Mouse (Mus musculus) cortical plate, adult 2 months (tissue): ENCODE results near the gene Mettl21e. TPM values are rescaled to one million over a fixed set of nuclear protein-coding genes. Genes with fewer than 3 reads are reported as not detected.

ENCODE experiments used
- H3K27ac ChIP-seq: fragments of 200-500 bp; 2 replicates; pipeline ENCODE4 v1.5.1; 2012; ENCODE audit warnings: low read length, control low read depth, inconsistent platforms; ENCODE audit not compliant: insufficient read depth
- H3K4me1 ChIP-seq: fragments of 200-500 bp; 2 replicates; pipeline ENCODE4 v1.6.1; 2011; ENCODE audit warnings: low read length; ENCODE audit not compliant: control insufficient read depth, insufficient read depth
- H3K4me3 ChIP-seq: fragments of 200-500 bp; 2 replicates; pipeline ENCODE4 v1.5.1; 2011; ENCODE audit warnings: mild to moderate bottlenecking, low read length, control low read depth; ENCODE audit not compliant: insufficient read depth
- CTCF ChIP-seq: fragments of 200-500 bp; IDR thresholded peaks from 2 replicates; pipeline ENCODE4 v1.5.1; 2011; ENCODE audit warnings: mild to moderate bottlenecking, control low read depth, low read length; ENCODE audit not compliant: insufficient read depth; ENCODE audit errors: extremely low read depth
- POLR2A ChIP-seq: fragments of 200-500 bp; IDR thresholded peaks from 2 replicates; pipeline ENCODE4 v1.6.1; 2011; ENCODE audit warnings: mild to moderate bottlenecking, low read length, control low read depth; ENCODE audit not compliant: insufficient read depth; ENCODE audit errors: extremely low read depth
- polyA plus RNA-seq: library from polyadenylated mRNA; depleted of rRNA; stranded (reverse); fragments of >200 nt; gene quantifications from 2 replicates; pipeline ENCODE4 v1.2.3, GENCODE M21; 2012

Gene Mettl21e
- polyA plus RNA-seq, 1 experiment, result not detected

DNA sequence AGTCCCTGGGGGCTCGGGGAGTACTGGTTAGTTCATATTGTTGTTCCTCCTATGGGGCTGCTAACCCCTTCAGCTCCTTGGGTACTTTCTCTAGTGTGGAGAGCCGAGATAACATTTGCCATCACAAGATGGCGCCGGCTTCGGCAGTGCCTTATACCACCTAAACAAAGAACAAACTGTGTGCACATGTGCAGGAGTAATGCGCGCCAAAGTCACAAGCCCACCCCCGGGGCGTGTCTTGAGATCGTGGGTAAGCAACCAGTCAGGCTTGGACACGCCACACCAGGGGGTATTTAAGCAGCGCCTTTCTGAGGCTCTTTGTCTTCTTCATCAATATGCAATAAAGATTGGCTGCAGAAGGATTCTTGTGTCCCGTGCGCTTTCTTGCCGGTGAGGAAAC lies 15.9 kb downstream of the Mettl21e start:
- TF ChIP-seq POLR2A (no peak), CTCF (no peak)

GRCm38 (mm10) chr1:44198273-44199171 lies 20.2 kb downstream of the Mettl21e start:
- no peak for TF ChIP-seq CTCF
- TF ChIP-seq POLR2A, result no peak
- peak overlapping the region; percentile 30 for H3K4me3 ChIP-seq
- no peak overlapping the region for H3K27ac ChIP-seq
- H3K4me1 ChIP-seq, result peaks cover 1% of the 10 kb centered on the region; the same call in 1 of the 2 replicates

More for the DNA sequence above, 15.9 kb downstream of the Mettl21e start:
- no peak overlapping the region for H3K27ac ChIP-seq
- no peak overlapping the region for H3K4me3 ChIP-seq
- peaks cover 1% of the 10 kb centered on the region; the same call in 1 of the 2 replicates for H3K4me1 ChIP-seq

DNA sequence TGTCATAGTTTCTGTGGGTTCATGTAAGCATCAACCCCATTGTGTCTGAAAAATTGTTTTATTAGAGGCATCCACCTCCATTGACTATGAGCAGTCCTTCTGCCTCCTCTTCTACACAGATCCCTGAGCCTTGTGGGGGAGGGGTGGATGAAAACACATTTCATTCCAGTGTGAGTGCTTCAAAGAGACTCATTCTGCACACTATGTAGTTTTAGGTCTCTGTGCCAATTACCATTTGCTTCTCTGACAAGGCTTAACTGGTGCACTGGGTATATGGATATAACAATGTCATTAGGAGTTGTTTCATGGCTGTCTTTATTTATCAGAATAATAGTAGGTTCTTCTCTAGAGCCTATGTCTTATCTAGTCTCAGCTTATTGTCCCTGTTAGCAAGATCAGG lies 32.4 kb downstream of the Mettl21e start:
- Histone ChIP-seq H3K4me3 (no peak overlapping the region), H3K4me1 (no peaks in the 10 kb centered on the region), H3K27ac (no peak overlapping the region)
- TF ChIP-seq CTCF, result no peak

DNA sequence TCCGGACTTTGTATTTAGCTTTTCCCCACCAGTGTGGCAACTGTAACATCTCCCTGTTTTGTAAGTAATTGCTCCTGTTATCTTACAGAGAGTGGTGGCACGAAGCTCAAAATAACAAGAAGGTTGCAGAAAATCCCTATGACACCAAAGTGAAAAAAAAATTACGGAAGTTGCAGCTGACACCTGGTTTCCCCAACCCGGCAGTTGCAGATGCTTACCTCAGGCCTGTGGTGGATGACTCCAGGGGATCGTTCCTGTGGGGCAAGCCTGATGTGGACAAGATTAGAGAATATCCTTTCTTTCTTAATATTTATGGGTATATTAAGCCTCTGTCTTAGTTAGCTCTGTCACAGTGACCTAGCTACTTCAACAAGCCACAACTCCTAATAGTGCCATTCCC lies 40.7 kb downstream of the Mettl21e start:
- Histone ChIP-seq H3K4me3 (no peak overlapping the region), H3K4me1 (no peaks in the 10 kb centered on the region), H3K27ac (no peak overlapping the region)
- TF ChIP-seq CTCF (no peak), POLR2A (no peak)

DNA sequence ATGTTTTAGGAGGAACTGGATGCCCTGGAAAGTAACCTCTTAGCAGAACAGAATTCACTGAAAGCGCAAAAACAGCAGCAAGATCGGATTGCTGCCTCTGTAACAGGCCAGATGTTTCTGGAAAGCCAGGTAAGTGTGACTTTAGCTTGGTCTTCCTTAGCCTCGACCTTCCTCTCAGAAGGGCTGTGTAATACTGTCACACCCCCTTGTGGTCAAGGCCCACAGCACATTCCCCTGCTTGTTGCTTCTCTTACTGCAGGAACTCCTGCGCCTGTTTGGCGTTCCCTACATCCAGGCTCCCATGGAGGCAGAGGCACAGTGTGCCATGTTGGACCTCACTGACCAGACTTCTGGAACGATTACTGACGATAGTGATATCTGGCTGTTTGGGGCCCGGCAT lies 44.9 kb downstream of the Mettl21e start:
- no peak overlapping the region for H3K4me3 ChIP-seq
- no peak for TF ChIP-seq POLR2A
- no peak for TF ChIP-seq CTCF
- H3K4me1 ChIP-seq, result no peaks in the 10 kb centered on the region
- no peak overlapping the region for H3K27ac ChIP-seq

DNA sequence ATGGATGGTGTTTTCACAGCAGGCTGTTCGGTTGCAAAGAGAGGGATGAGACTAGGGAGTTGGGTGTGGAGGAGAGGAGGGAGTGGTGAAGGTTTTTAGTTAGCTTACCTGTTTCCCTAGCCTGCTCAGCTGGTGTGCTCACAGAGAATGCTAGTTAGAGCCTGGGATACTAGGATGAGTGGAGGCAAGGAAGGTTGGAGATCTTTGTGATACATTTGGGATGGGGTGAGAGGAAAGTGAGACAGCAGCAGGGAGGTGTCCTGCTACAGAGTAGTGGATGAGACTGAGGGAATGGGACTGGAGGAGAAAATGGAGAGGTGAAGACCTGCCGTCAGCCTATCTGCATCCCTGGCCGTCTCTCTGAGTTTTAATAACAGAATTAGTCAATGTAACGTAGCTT lies 46.1 kb downstream of the Mettl21e start:
- Histone ChIP-seq H3K27ac (no peak overlapping the region), H3K4me1 (no peaks in the 10 kb centered on the region), H3K4me3 (no peak overlapping the region)
- TF ChIP-seq POLR2A (no peak), CTCF (no peak)

- Histone ChIP-seq H3K27ac (no peak overlapping the region), H3K4me3 (no peak overlapping the region), H3K4me1 (no peaks in the 10 kb centered on the region)
- no peak for TF ChIP-seq POLR2A
- TF ChIP-seq CTCF, result 0 out of 2 replicates have a peak, but pooled peaks have one; percentile 2
These were observed 50.8 kb downstream of the Mettl21e start for GRCm38 (mm10) chr1:44167859-44168383.

GRCm38 (mm10) chr1:44162389-44162788 lies 56.4 kb downstream of the Mettl21e start:
- Histone ChIP-seq H3K27ac (no peak overlapping the region), H3K4me3 (no peak overlapping the region), H3K4me1 (no peaks in the 10 kb centered on the region)
- TF ChIP-seq POLR2A, result no peak
- no peak for TF ChIP-seq CTCF

GRCm38 (mm10) chr1:44161818-44162217 lies 56.9 kb downstream of the Mettl21e start:
- no peak for TF ChIP-seq POLR2A
- TF ChIP-seq CTCF, result no peak
- Histone ChIP-seq H3K4me1 (no peaks in the 10 kb centered on the region), H3K27ac (no peak overlapping the region)

GRCm38 (mm10) chr1:44158317-44158716 lies 60.4 kb downstream of the Mettl21e start:
- H3K27ac ChIP-seq, result no peak overlapping the region
- no peaks in the 10 kb centered on the region for H3K4me1 ChIP-seq
- no peak overlapping the region for H3K4me3 ChIP-seq
- TF ChIP-seq CTCF, result no peak
- no peak for TF ChIP-seq POLR2A

More at GRCm38 (mm10) chr1:44161818-44162217, 56.9 kb downstream of the Mettl21e start:
- no peak overlapping the region for H3K4me3 ChIP-seq
